Mouse (Mus musculus) stomach, embryonic 15.5 days (tissue): Measurements from ENCODE around the gene Matn4. TPM values are rescaled to one million over a fixed set of nuclear protein-coding genes. Genes with fewer than 3 reads are reported as not detected.

Experiments used
- ATAC-seq: fragments of 200-750 bp; cut with Nextera tagmentation; 2 replicates; pipeline ENCODE4 v1.8.0; 2017; ENCODE audit warnings: low read depth, moderate number of reproducible peaks, moderate TSS enrichment; ENCODE audit not compliant: insufficient read depth, low FRiP score
- H3K27ac ChIP-seq: fragments of 300-500 bp; sonication (generic); 2 replicates; pipeline ENCODE4 v1.5.1; 2015; ENCODE audit warnings: mild to moderate bottlenecking, inconsistent platforms
- H3K27me3 ChIP-seq: fragments of 300-500 bp; sonication (generic); replicated peaks from 2 replicates; pipeline ENCODE4 v1.6.1; 2015; ENCODE audit warnings: inconsistent platforms
- H3K36me3 ChIP-seq: fragments of 300-500 bp; sonication (generic); 2 replicates; pipeline ENCODE4 v1.6.1; 2015; ENCODE audit warnings: inconsistent platforms
- H3K4me1 ChIP-seq: fragments of 300-500 bp; sonication (generic); 2 replicates; pipeline ENCODE4 v1.6.1; 2015; ENCODE audit warnings: inconsistent platforms
- H3K4me2 ChIP-seq: fragments of 300-500 bp; sonication (generic); 2 replicates; pipeline ENCODE4 v1.6.1; 2015; ENCODE audit warnings: mild to moderate bottlenecking, inconsistent platforms
- H3K4me3 ChIP-seq: fragments of 300-500 bp; sonication (generic); replicated peaks from 2 replicates; pipeline ENCODE4 v1.5.1; 2015; ENCODE audit warnings: inconsistent platforms
- H3K9ac ChIP-seq: fragments of 300-500 bp; sonication (generic); 2 replicates; pipeline ENCODE4 v1.6.1; 2015; ENCODE audit warnings: inconsistent platforms
- H3K9me3 ChIP-seq: fragments of 300-500 bp; sonication (generic); 2 replicates; pipeline ENCODE4 v1.6.1; 2016; ENCODE audit warnings: inconsistent platforms
- WGBS: fragments of 180-500 bp; shearing (Covaris S2); methylation state at CpG from one replicate; pipeline ENCODE4 v1.1.7; 2015; 5-methylcytosine and 5-hydroxymethylcytosine counted together
- polyA plus RNA-seq: library from polyadenylated mRNA; unstranded; fragments of >200 nt; fragmentation: Nextera tagmentation; extraction: Ambion mirVana; gene quantifications from 2 replicates; pipeline ENCODE4 v1.2.1, GENCODE M21; 2015

The Matn4 gene
- polyA plus RNA-seq, 1 experiment from 2014 or later: 12.4 TPM

DNA sequence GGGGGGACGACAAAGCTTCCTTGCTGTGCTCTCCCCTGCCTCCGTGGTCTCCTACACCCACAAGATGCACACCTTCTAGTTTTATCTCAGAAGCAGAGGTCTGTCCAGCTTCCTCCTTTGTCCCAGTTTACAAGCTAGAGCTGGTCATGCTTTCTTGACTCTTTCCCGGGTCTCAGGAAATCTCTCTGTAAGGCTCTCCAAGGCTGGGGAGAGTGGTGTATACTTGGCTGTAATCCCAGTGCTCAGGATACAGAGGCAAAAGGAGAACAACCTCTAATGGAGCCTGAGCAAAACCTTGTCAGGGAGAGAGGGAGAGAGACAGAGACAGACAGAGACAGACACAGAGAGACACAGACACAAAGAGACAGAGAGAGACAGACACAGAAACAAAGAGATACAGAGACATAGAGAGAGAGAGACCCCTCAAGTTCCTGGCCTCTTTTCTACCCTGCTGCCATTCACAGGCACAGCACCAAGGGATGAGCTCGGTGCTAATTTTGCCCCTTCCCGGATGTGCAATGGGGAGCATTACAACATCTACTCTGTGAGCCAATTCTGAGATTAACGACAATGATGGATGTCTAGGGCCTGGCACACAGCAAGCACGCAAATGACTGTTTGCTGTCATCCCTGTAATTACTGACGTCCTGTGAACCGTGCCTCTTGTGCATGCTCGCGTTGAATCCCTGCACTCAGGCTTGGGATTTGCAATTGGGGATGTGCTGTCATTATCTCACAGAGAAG is 21.1 kb downstream of the Matn4 start:
- no peak for ATAC-seq
- no peaks in the 10 kb centered on the region for H3K9me3 ChIP-seq
- H3K4me2 ChIP-seq: no peak overlapping the region
- H3K27me3 ChIP-seq: 0 out of 2 replicates have a peak, but pooled peaks cover 8% of the 10 kb centered on the region
- no peak overlapping the region for H3K4me3 ChIP-seq
- no peak overlapping the region for H3K27ac ChIP-seq
- 0 out of 2 replicates have a peak, but pooled peaks cover 6% of the 10 kb centered on the region for H3K4me1 ChIP-seq
- WGBS: 43% methylated on average over 11 of the region's 11 CpGs
- H3K9ac ChIP-seq: no peak overlapping the region
- H3K36me3 ChIP-seq: no peaks in the 10 kb centered on the region

DNA sequence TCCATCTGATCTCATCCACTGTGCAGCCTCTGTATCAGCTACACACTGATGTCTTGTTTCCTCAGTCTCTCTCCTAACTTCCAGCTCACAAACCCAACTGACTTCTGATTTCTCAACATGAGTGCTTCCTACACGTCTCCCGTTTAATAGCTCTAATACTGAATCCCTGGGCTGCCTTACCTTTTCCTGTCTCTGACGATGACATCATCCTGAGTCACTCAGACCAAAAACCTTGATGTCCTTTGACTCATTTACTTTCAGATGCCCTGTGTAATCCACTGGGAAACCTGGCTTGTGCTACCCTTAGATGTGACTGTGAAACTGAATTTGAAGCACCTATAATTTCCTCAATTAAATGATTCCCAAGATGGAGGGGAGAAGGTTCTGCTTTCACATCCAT is 22.0 kb downstream of the Matn4 start:
- H3K27ac ChIP-seq: no peak overlapping the region
- H3K4me3 ChIP-seq: no peak overlapping the region
- no peaks in the 10 kb centered on the region for H3K36me3 ChIP-seq
- H3K9me3 ChIP-seq: no peaks in the 10 kb centered on the region
- H3K4me2 ChIP-seq: no peak overlapping the region
- no peak for ATAC-seq
- 0 out of 2 replicates have a peak, but pooled peaks cover 8% of the 10 kb centered on the region for H3K27me3 ChIP-seq
- WGBS: 71% methylated on average over 3 of the region's 3 CpGs
- 0 out of 2 replicates have a peak, but pooled peaks cover 6% of the 10 kb centered on the region for H3K4me1 ChIP-seq
- no peak overlapping the region for H3K9ac ChIP-seq

- H3K27ac ChIP-seq: no peak overlapping the region
- no peak overlapping the region for H3K9ac ChIP-seq
- no peak for ATAC-seq
- H3K9me3 ChIP-seq: no peaks in the 10 kb centered on the region
- H3K4me2 ChIP-seq: no peak overlapping the region
- H3K36me3 ChIP-seq: no peaks in the 10 kb centered on the region
- 0 out of 2 replicates have a peak, but pooled peaks cover under 1% of the 10 kb centered on the region for H3K27me3 ChIP-seq
- WGBS: 74% methylated on average over 8 of the region's 8 CpGs
- no peak overlapping the region for H3K4me3 ChIP-seq
- H3K4me1 ChIP-seq: 0 out of 2 replicates have a peak, but pooled peaks cover 4% of the 10 kb centered on the region
Observed at GRCm38 (mm10) chr2:164381726-164382125, 23.2 kb downstream of the Matn4 start.

GRCm38 (mm10) chr2:164377478-164378426 is 27.2 kb downstream of the Matn4 start:
- Histone ChIP-seq H3K4me2 (no peak overlapping the region), H3K36me3 (no peaks in the 10 kb centered on the region), H3K9me3 (no peaks in the 10 kb centered on the region), H3K4me1 (no peaks in the 10 kb centered on the region), H3K4me3 (no peak overlapping the region), H3K27ac (no peak overlapping the region), H3K27me3 (no peaks in the 10 kb centered on the region), H3K9ac (no peak overlapping the region)
- WGBS: 81% methylated on average over 15 of the region's 15 CpGs
- no peak for ATAC-seq

DNA sequence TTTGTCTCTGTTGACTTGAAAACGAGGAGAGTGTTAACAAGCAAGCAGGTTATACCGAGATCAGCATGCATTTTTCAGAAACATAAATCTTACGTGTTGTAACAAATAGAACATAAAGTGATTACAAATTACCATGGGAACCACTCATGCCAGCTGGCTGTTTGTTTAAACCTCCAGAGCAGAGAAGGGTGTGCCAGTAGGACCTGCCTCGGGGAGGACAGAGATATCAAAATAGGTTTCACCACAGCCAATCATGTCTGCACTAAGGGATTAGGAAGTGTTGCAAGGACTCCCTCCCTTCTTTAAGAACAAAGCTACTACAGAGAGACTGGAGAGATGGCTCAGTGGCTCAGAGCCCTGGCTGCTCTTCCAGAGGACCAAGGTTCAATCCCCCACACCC is 31.8 kb downstream of the Matn4 start:
- H3K27ac ChIP-seq: no peak overlapping the region
- H3K9ac ChIP-seq: no peak overlapping the region
- 27% methylated on average over 4 of the region's 4 CpGs for WGBS
- no peak; the same call in 1 of the 2 replicates for ATAC-seq
- no peaks in the 10 kb centered on the region for H3K27me3 ChIP-seq
- H3K36me3 ChIP-seq: no peaks in the 10 kb centered on the region
- no peak overlapping the region for H3K4me2 ChIP-seq
- H3K9me3 ChIP-seq: no peaks in the 10 kb centered on the region
- no peak overlapping the region for H3K4me3 ChIP-seq
- H3K4me1 ChIP-seq: no peaks in the 10 kb centered on the region

DNA sequence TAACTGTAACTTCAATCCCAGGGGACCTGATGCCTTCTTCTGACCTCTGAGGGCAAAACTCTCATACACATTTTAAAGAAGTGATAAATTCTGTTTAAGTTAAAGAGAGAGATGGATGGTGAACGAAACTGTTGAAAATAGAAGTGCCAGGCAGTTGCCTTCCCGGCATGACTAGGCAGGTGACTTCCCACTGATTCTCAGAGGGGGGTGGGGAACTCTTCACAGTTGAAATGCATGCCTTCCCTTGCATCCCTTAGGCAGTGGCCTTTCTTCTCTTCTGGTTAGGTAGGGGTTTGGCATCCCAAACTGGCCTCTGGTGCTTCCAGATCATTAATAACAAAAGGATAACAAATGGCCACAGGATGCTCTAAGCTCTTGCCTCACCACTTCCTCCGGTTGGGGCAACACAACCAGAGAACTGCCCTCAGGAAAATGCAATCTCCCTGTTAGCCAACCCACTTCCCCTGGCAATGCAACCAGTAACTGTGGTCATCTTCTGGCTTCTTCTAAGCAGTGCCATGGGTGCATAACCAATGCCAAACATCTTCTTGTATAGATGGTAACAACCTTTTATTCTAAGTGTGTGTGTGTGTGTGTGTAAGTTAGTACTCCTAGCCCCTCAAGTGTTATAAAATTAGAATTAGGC is 32.4 kb downstream of the Matn4 start:
- Histone ChIP-seq H3K36me3 (no peaks in the 10 kb centered on the region), H3K4me2 (no peak overlapping the region), H3K9me3 (no peaks in the 10 kb centered on the region), H3K9ac (no peak overlapping the region), H3K4me1 (no peaks in the 10 kb centered on the region), H3K27ac (no peak overlapping the region), H3K27me3 (no peaks in the 10 kb centered on the region), H3K4me3 (no peak overlapping the region)
- ATAC-seq: no peak
- 19% methylated on average over 3 of the region's 3 CpGs for WGBS

DNA sequence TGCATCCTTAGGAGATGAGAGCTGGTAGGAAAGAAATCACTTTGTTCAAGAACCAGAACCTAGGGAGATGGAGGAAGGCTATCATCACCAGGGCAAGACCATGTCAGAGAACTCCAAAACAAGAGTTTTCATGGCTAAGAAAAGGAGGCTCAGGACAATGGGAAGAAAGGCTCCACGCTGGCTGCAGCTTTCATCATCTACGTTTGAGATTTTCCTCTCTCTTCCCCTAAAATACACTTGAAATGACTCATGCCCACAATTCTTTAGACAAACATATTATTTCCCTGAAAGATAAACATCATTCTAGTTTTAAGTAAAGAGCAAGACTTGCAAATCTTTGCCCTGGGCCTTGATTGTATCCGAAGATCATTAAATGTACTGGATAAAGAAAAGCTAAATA is 33.6 kb downstream of the Matn4 start:
- no peaks in the 10 kb centered on the region for H3K9me3 ChIP-seq
- H3K4me3 ChIP-seq: no peak overlapping the region
- H3K4me1 ChIP-seq: no peaks in the 10 kb centered on the region
- WGBS: 68% methylated on average over 3 of the region's 3 CpGs
- no peak overlapping the region for H3K4me2 ChIP-seq
- H3K9ac ChIP-seq: no peak overlapping the region
- no peaks in the 10 kb centered on the region for H3K36me3 ChIP-seq
- H3K27me3 ChIP-seq: no peaks in the 10 kb centered on the region
- no peak overlapping the region for H3K27ac ChIP-seq
- no peak for ATAC-seq

DNA sequence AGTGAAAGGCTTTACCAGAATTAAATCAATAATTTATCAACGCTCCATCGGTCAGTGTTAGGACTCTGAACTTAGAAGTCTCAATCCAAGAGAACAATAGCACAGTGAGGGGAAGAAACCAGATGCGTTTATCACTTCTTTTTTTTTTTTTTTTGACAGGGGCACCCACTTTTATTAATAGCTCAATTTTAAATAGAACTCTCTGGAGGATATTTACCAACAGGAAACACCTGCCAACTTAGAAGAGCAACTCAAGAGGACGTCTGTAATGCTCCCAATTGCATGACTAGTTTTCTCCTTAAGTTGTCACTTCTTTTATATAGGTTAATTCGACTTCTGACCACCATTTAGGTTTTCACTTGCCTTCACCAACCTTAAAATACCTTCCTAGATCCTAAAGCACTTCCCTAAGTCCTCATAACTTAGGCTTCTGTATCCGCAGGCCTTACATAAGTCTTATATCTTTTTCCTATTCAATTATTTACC is 36.3 kb downstream of the Matn4 start:
- 74% methylated on average over 6 of the region's 6 CpGs for WGBS
- ATAC-seq: no peak
- no peaks in the 10 kb centered on the region for H3K27me3 ChIP-seq
- H3K36me3 ChIP-seq: no peaks in the 10 kb centered on the region
- H3K9ac ChIP-seq: no peak overlapping the region
- no peak overlapping the region for H3K27ac ChIP-seq
- H3K4me1 ChIP-seq: no peaks in the 10 kb centered on the region
- no peaks in the 10 kb centered on the region for H3K9me3 ChIP-seq
- H3K4me3 ChIP-seq: no peak overlapping the region
- no peak overlapping the region for H3K4me2 ChIP-seq

DNA sequence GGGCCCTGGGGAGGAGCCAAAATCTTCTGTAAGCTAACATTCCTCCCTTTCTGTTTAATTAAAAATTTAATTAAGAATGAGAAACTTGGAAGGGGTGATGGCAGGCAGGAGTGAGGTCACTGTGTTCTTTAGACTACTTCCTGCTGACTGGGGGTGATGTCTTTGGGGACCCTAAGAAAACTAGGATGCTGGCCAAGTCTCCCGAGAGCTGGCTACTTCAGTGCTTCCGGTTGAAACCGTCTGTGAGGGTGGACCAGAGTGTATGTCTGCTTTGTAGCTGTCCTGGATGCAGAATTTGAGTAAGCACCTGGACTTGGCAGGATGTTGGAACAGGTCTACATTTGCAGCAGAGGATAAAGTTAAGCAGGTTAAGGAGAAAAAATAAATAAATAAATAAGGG is 38.0 kb downstream of the Matn4 start:
- no peaks in the 10 kb centered on the region for H3K9me3 ChIP-seq

GRCm38 (mm10) chr2:164360974-164361657 is 43.8 kb downstream of the Matn4 start:
- Histone ChIP-seq H3K9ac (no peak overlapping the region), H3K4me2 (no peak overlapping the region), H3K27me3 (no peaks in the 10 kb centered on the region), H3K36me3 (no peaks in the 10 kb centered on the region), H3K4me3 (no peak overlapping the region), H3K9me3 (no peaks in the 10 kb centered on the region), H3K4me1 (no peaks in the 10 kb centered on the region), H3K27ac (no peak overlapping the region)
- ATAC-seq: no peak
- 33% methylated on average over 13 of the region's 13 CpGs for WGBS

More for the DNA sequence above, 38.0 kb downstream of the Matn4 start:
- H3K27me3 ChIP-seq: no peaks in the 10 kb centered on the region
- H3K9ac ChIP-seq: no peak overlapping the region
- no peak overlapping the region for H3K4me3 ChIP-seq
- H3K36me3 ChIP-seq: no peaks in the 10 kb centered on the region
- no peak overlapping the region for H3K4me2 ChIP-seq
- no peak overlapping the region for H3K27ac ChIP-seq
- no peaks in the 10 kb centered on the region for H3K4me1 ChIP-seq
- 55% methylated on average over 3 of the region's 3 CpGs for WGBS
- ATAC-seq: no peak

GRCm38 (mm10) chr2:164359668-164360067 is 45.3 kb downstream of the Matn4 start:
- WGBS: 76% methylated on average over 5 of the region's 5 CpGs
- H3K4me2 ChIP-seq: no peak overlapping the region
- no peaks in the 10 kb centered on the region for H3K9me3 ChIP-seq
- H3K27ac ChIP-seq: no peak overlapping the region
- H3K9ac ChIP-seq: no peak overlapping the region
- no peak for ATAC-seq
- H3K4me1 ChIP-seq: no peaks in the 10 kb centered on the region
- no peaks in the 10 kb centered on the region for H3K27me3 ChIP-seq
- H3K36me3 ChIP-seq: no peaks in the 10 kb centered on the region
- H3K4me3 ChIP-seq: no peak overlapping the region
